Mouse (Mus musculus) heart, adult 2 months (tissue): ENCODE results near the gene Plpp7.

Source experiments
- CTCF ChIP-seq: fragments of 200-600 bp; IDR thresholded peaks from 2 replicates; pipeline ENCODE4 v1.8.1; 2022; ENCODE audit warnings: antibody characterized with exemption, mild to moderate bottlenecking, moderate library complexity
- POLR2A ChIP-seq: fragments of 200-500 bp; IDR thresholded peaks from 2 replicates; pipeline ENCODE4 v1.6.1; 2011; ENCODE audit warnings: mild to moderate bottlenecking, low read depth, low read length, control low read depth; ENCODE audit not compliant: insufficient read depth

- no peak for TF ChIP-seq POLR2A
- TF ChIP-seq CTCF: no peak
Observed at GRCm38 (mm10) chr2:32085231-32085630, 10.1 kb upstream of the Plpp7 start.
